Mouse (Mus musculus) liver, adult 2 months (tissue): ENCODE measurements around the gene Scel.

Source experiments
- CTCF ChIP-seq: fragments of 200-500 bp; IDR thresholded peaks from 2 replicates; pipeline ENCODE4 v1.5.1; 2011; ENCODE audit warnings: low read depth, low read length, control low read depth
- POLR2A ChIP-seq: fragments of 200-500 bp; IDR thresholded peaks from 2 replicates; pipeline ENCODE4 v1.6.1; 2011; ENCODE audit warnings: low read length, control low read depth; ENCODE audit not compliant: insufficient read depth; ENCODE audit errors: extremely low read depth

DNA sequence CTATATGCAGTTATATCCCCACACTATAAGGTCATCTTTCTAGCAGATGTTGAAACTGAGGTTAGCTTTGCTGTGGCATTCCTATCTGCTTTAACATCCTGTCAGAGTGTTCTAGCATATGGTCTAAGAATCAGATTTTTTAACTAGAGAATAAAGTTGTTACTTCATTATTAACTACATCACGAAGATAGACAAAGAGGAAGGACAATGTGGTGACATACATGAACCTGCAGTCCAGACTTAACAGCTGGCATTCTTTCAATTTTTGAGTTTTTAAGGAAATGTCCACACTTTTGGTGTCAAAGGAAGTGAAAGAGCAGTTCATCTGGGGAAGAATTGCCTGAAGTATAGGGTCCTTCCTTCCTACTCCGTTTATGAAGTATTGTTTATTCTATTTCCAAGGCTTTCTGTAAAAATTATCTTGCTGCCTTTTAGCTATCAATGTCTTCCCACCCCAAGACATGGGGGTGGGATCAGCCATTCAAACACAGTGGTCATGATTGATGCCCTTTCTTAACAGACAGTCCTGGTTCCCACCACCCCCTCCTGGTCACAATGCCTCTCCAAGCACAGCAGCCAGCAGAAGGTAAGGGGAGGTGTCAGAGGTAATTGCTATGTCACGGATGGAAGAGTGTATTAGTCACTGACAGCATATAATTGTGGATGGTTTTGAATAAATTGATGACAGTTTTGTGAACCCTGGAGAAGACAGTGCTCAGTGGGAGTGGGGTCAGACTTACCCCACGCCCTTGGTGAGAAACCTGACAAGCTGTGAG, 30.4 kb downstream of the Scel start:
- TF ChIP-seq CTCF (no peak), POLR2A (no peak)
